Mouse (Mus musculus) cerebellum, postnatal 4 days (tissue): ENCODE data around the gene Reln.

Experiments
- DNase-seq, 2 experiments: peaks; one replicate each; pipeline ENCODE4 v3.0.0; 2022; ENCODE audit warnings: low spot score in 2 of 2, mixed read lengths in 1 of 2

The Reln gene

GRCm38 (mm10) chr5:22007304-22008059 is 337.0 kb downstream of the Reln start:
- DNase-seq: no peak

- no peak for DNase-seq
Measured at GRCm38 (mm10) chr5:22003858-22004257, 340.6 kb downstream of the Reln start.

- DNase-seq: no peak
Measured at GRCm38 (mm10) chr5:21987711-21988110, 356.8 kb downstream of the Reln start.

GRCm38 (mm10) chr5:21986311-21986710 is 358.2 kb downstream of the Reln start:
- peak in 1 of 2 experiments; percentile 41 for DNase-seq

GRCm38 (mm10) chr5:21983021-21983667 is 361.4 kb downstream of the Reln start:
- no peak for DNase-seq

- DNase-seq: no peak
Measured at GRCm38 (mm10) chr5:21981216-21981615, 363.3 kb downstream of the Reln start.

- no peak for DNase-seq
Measured at GRCm38 (mm10) chr5:21980544-21980943, 364.0 kb downstream of the Reln start.

- no peak for DNase-seq
Measured at GRCm38 (mm10) chr5:21973266-21974010, 371.1 kb downstream of the Reln start.

- no peak for DNase-seq
Measured at GRCm38 (mm10) chr5:21961796-21962195, 382.7 kb downstream of the Reln start.

- peak in 1 of 2 experiments; percentile 26 for DNase-seq
Measured at GRCm38 (mm10) chr5:21960151-21960550, 384.4 kb downstream of the Reln start.

- DNase-seq: no peak
Measured at GRCm38 (mm10) chr5:21957586-21957985, 386.9 kb downstream of the Reln start.

- DNase-seq: no peak
Measured at GRCm38 (mm10) chr5:21957061-21957460, 387.4 kb downstream of the Reln start.

- DNase-seq: no peak
Measured at GRCm38 (mm10) chr5:21949507-21949897, 395.0 kb downstream of the Reln start.

GRCm38 (mm10) chr5:21948736-21949506 is 395.6 kb downstream of the Reln start:
- peak in 1 of 2 experiments; percentile 85 for DNase-seq

- no peak for DNase-seq
Measured at GRCm38 (mm10) chr5:21947610-21948381, 396.7 kb downstream of the Reln start.

- no peak for DNase-seq
Measured at GRCm38 (mm10) chr5:21944579-21944978, 399.9 kb downstream of the Reln start.

GRCm38 (mm10) chr5:21939405-21939804 is 405.1 kb downstream of the Reln start:
- DNase-seq: no peak

- no peak for DNase-seq
Measured at GRCm38 (mm10) chr5:21938138-21938537, 406.4 kb downstream of the Reln start.

- DNase-seq: no peak
Measured at GRCm38 (mm10) chr5:21936627-21937026, 407.9 kb downstream of the Reln start.

GRCm38 (mm10) chr5:21936096-21936495 is 408.4 kb downstream of the Reln start:
- no peak for DNase-seq

- DNase-seq: no peak
Measured at GRCm38 (mm10) chr5:21934811-21935396, 409.6 kb downstream of the Reln start.
